Mouse (Mus musculus): ENCODE results near the gene Olfr1436.
"Not testable (repeated sequence)": the region's sequence is repeated elsewhere in the genome, so short reads cannot be mapped to it uniquely, and the experiment has no call there.

Gene Olfr1436

GRCm38 (mm10) chr19:12299030-12299429 lies at the start of gene Olfr1436:
Olfr1436 (minus strand) TSS chr19:12299130.
- not testable (repeated sequence) for DNase-seq (ENCODE audit: low spot score)

DNA sequence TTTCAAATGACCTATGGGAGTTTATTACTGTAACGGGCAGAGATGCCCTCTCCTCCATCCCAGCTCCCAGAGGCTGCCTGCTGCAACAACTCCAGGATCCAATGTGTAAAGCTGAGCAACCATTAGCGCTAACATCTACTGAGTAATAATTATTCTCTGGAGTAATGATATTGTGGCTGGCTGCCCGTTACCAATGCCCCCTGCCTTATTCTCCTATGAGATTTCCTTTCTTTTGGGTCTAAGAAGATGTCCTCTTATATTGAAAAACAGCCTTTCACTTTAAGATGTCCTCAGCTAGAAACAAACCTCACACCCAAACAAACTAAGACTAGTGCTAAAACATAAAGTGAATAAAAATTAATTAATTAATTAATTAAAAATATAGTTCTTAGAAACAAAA lies 36.9 kb upstream of the Olfr1436 start, which contains the start of gene Olfr1438-ps1:
TSS of gene Olfr1438-ps1 (minus strand) at position 101 of the 400 bp plus-strand sequence.
- DNase-seq (ENCODE audit: low spot score): no peak

DNA sequence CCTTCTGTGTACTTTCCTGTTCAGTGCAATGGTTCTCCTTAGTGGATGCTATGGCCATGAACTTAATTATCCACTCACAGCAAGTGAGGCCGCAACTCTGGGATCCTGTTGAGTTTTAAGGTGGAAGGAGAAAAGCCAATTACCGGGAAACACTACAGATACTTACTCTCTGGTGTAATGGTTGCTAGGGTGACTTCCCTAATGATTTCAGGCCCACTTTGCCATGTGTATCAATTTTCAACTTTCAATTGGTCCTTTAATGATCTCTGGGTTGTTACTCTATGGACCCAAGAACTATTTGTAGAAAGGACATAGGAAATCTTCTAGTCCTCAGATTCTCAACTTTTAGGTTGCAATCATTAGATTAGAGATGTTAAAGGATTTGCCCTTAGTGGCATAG lies 26.1 kb upstream of the Olfr1436 start, which contains the start of gene Olfr1437:
TSS of gene Olfr1437 (minus strand) at position 101 of the 400 bp plus-strand sequence.
- DNase-seq (ENCODE audit: low spot score): no peak

DNA sequence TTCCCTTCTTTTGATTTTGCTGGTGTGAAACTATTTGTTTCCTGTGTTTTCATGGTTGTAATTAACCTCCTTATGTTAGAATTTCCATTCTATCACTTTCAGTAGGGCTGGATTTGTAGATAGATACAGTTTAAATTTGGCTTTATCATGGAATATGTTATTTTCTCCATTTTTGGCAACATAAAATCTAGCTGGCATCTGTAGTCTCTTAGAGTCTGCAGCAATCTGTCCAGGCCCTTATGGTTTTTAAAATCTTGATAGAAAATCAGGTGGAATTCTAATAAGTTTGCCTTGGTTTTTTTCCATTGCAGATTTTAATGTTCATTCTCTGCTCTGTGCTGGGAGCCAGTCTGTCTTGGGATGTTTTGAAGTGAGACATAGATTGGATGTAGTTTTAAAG lies 6.0 kb downstream of the Olfr1436 start:
- DNase-seq (ENCODE audit: low spot score): no peak

GRCm38 (mm10) chr19:12279554-12279953 lies 19.4 kb downstream of the Olfr1436 start, which contains the start of gene Olfr1434:
Olfr1434 (plus strand) TSS chr19:12279854.
- no peak for DNase-seq (ENCODE audit: low spot score)

DNA sequence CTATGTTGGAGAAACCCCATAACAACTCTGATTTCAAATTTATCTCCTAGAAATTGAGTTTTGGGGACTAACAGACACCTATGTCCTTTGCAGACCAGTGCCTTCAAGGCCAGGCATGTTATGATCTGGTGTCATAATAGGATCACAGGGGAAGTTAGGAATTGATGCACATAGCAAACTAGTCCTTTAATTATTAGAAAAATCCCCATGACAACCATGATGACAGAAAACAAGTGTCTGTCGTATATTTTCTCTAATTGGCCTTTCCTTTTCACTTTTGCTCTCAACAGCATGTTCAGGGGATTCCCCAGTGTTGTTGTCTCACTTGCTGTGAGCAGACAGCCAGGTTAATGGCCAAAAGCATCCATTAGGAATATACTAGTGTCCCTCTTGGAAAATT lies 38.2 kb downstream of the Olfr1436 start, which contains the start of gene Olfr235:
TSS of gene Olfr235 (plus strand) at position 301 of the 400 bp plus-strand sequence.
- no peak for DNase-seq (ENCODE audit: low spot score)
